Mouse (Mus musculus) midbrain, embryonic 12.5 days (tissue): ENCODE results near the gene Hoxd8. TPM values are rescaled to one million over a fixed set of nuclear protein-coding genes. Genes with fewer than 3 reads are reported as not detected.
A peak's percentile ranks its signal among the peaks of the same experiment; 100 is the strongest.

Experiments
- ATAC-seq: fragments of 200-750 bp; cut with Nextera tagmentation; 2 replicates; pipeline ENCODE4 v1.8.0; 2017; ENCODE audit warnings: low read depth, moderate TSS enrichment, moderate library complexity; ENCODE audit not compliant: low FRiP score
- H3K27ac ChIP-seq: fragments of 300-500 bp; sonication (generic); replicated peaks from 2 replicates; pipeline ENCODE4 v1.5.1; 2016; ENCODE audit warnings: mild to moderate bottlenecking
- H3K27me3 ChIP-seq: fragments of 300-500 bp; sonication (generic); 2 replicates; pipeline ENCODE4 v1.6.1; 2016; ENCODE audit warnings: mild to moderate bottlenecking
- H3K36me3 ChIP-seq: fragments of 300-500 bp; sonication (generic); 2 replicates; pipeline ENCODE4 v1.6.1; 2016
- H3K4me1 ChIP-seq: fragments of 300-500 bp; sonication (generic); 2 replicates; pipeline ENCODE4 v1.6.1; 2016
- H3K4me2 ChIP-seq: fragments of 300-500 bp; sonication (generic); replicated peaks from 2 replicates; pipeline ENCODE4 v1.6.1; 2016; ENCODE audit warnings: mild to moderate bottlenecking, moderate library complexity
- H3K4me3 ChIP-seq: fragments of 300-500 bp; sonication (generic); 2 replicates; pipeline ENCODE4 v1.5.1; 2016; ENCODE audit warnings: mild to moderate bottlenecking
- H3K9ac ChIP-seq: fragments of 300-500 bp; sonication (generic); replicated peaks from 2 replicates; pipeline ENCODE4 v1.6.1; 2016; ENCODE audit warnings: mild to moderate bottlenecking, moderate library complexity
- H3K9me3 ChIP-seq: fragments of 300-500 bp; sonication (generic); 2 replicates; pipeline ENCODE4 v1.6.1; 2016; ENCODE audit warnings: mild to moderate bottlenecking
- WGBS: fragments of 180-500 bp; shearing (Covaris S2); methylation state at CpG from one replicate; pipeline ENCODE4 v1.1.7; 2016; 5-methylcytosine and 5-hydroxymethylcytosine counted together
- polyA plus RNA-seq: library from polyadenylated mRNA; unstranded; fragments of >200 nt; fragmentation: Nextera tagmentation; extraction: Ambion mirVana; gene quantifications from 2 replicates; pipeline ENCODE4 v1.2.1, GENCODE M21; 2016

The Hoxd8 gene
- polyA plus RNA-seq, 1 experiment from 2014 or later: 0.15 TPM

GRCm38 (mm10) chr2:74705467-74706089 lies 1.2 kb downstream of the Hoxd8 start:
- ATAC-seq: peak; percentile 38; the same call in 1 of the 2 replicates
- Histone ChIP-seq H3K27ac (no peak overlapping the region), H3K9ac (0 out of 2 replicates have a peak overlapping the region, but pooled peaks have one; percentile 20), H3K4me2 (peak overlapping the region; percentile 53), H3K4me3 (peak overlapping the region; percentile 38), H3K27me3 (peaks cover 92% of the 10 kb centered on the region), H3K9me3 (no peaks in the 10 kb centered on the region), H3K4me1 (peaks cover 13% of the 10 kb centered on the region), H3K36me3 (no peaks in the 10 kb centered on the region)
- WGBS: under 1% methylated on average over 77 of the region's 85 CpGs

- Histone ChIP-seq H3K27me3 (peaks cover 92% of the 10 kb centered on the region), H3K4me2 (no peak overlapping the region), H3K9me3 (no peaks in the 10 kb centered on the region), H3K4me1 (peaks cover 13% of the 10 kb centered on the region), H3K4me3 (no peak overlapping the region), H3K27ac (no peak overlapping the region), H3K9ac (no peak overlapping the region), H3K36me3 (no peaks in the 10 kb centered on the region)
- WGBS: 2% methylated on average over 13 of the region's 13 CpGs
- ATAC-seq: no peak
These were observed 2.1 kb downstream of the Hoxd8 start for GRCm38 (mm10) chr2:74706393-74706960.

- Histone ChIP-seq H3K27ac (no peak overlapping the region), H3K9me3 (no peaks in the 10 kb centered on the region), H3K4me1 (peaks cover 19% of the 10 kb centered on the region), H3K27me3 (peaks cover 97% of the 10 kb centered on the region), H3K9ac (no peak overlapping the region), H3K36me3 (no peaks in the 10 kb centered on the region), H3K4me2 (no peak overlapping the region), H3K4me3 (no peak overlapping the region)
- no peak for ATAC-seq
- WGBS: 7% methylated on average over 7 of the region's 7 CpGs
These were observed 3.2 kb downstream of the Hoxd8 start for GRCm38 (mm10) chr2:74707599-74707998.

- Histone ChIP-seq H3K9me3 (no peaks in the 10 kb centered on the region), H3K36me3 (no peaks in the 10 kb centered on the region), H3K4me3 (no peak overlapping the region), H3K4me2 (no peak overlapping the region), H3K9ac (no peak overlapping the region), H3K4me1 (peaks cover 19% of the 10 kb centered on the region), H3K27me3 (peaks cover 97% of the 10 kb centered on the region), H3K27ac (no peak overlapping the region)
- 5% methylated on average over 4 of the region's 4 CpGs for WGBS
- no peak for ATAC-seq
These were observed 4.3 kb downstream of the Hoxd8 start for GRCm38 (mm10) chr2:74708676-74709075.

GRCm38 (mm10) chr2:74709465-74710419 lies 5.3 kb downstream of the Hoxd8 start:
- H3K9me3 ChIP-seq: no peaks in the 10 kb centered on the region
- H3K27me3 ChIP-seq: peaks cover 97% of the 10 kb centered on the region
- H3K4me1 ChIP-seq: peaks cover 17% of the 10 kb centered on the region
- ATAC-seq: no peak
- no peak overlapping the region for H3K4me2 ChIP-seq
- no peaks in the 10 kb centered on the region for H3K36me3 ChIP-seq
- 5% methylated on average over 5 of the region's 5 CpGs for WGBS
- H3K27ac ChIP-seq: no peak overlapping the region
- no peak overlapping the region for H3K9ac ChIP-seq
- H3K4me3 ChIP-seq: no peak overlapping the region

- H3K27me3 ChIP-seq: peaks cover 97% of the 10 kb centered on the region
- no peak for ATAC-seq
- no peaks in the 10 kb centered on the region for H3K36me3 ChIP-seq
- 3% methylated on average over 16 of the region's 16 CpGs for WGBS
- H3K4me3 ChIP-seq: no peak overlapping the region
- H3K4me2 ChIP-seq: no peak overlapping the region
- no peaks in the 10 kb centered on the region for H3K9me3 ChIP-seq
- peaks cover 9% of the 10 kb centered on the region for H3K4me1 ChIP-seq
- no peak overlapping the region for H3K9ac ChIP-seq
- no peak overlapping the region for H3K27ac ChIP-seq
These were observed 6.6 kb downstream of the Hoxd8 start for GRCm38 (mm10) chr2:74710929-74711543.

GRCm38 (mm10) chr2:74711721-74712621 lies 7.6 kb downstream of the Hoxd8 start, which contains the start of the genes Hoxd3 and Hoxd4:
TSS of gene Hoxd3 (plus strand) at chr2:74711927.
TSS of gene Hoxd4 (plus strand) at chr2:74711929.
- Histone ChIP-seq H3K4me1 (peaks cover 10% of the 10 kb centered on the region), H3K27me3 (peaks cover 98% of the 10 kb centered on the region), H3K4me3 (peak within 1 kb of the TSS; percentile 27), H3K4me2 (peak within 1 kb of the TSS; percentile 36), H3K9me3 (no peaks in the 10 kb centered on the region), H3K27ac (no peak within 1 kb of the TSS), H3K36me3 (no peaks in the 10 kb centered on the region), H3K9ac (no peak within 1 kb of the TSS)
- WGBS: under 1% methylated on average over 65 of the region's 65 CpGs
- ATAC-seq: no peak

GRCm38 (mm10) chr2:74713239-74714150 lies 9.1 kb downstream of the Hoxd8 start:
- no peak overlapping the region for H3K27ac ChIP-seq
- 5% methylated on average over 19 of the region's 19 CpGs for whole genome bisulfite sequencing
- no peaks in the 10 kb centered on the region for H3K9me3 ChIP-seq
- no peak overlapping the region for H3K4me2 ChIP-seq
- ATAC-seq: no peak
- no peaks in the 10 kb centered on the region for H3K36me3 ChIP-seq
- peaks cover 10% of the 10 kb centered on the region for H3K4me1 ChIP-seq
- no peak overlapping the region for H3K9ac ChIP-seq
- no peak overlapping the region for H3K4me3 ChIP-seq
- H3K27me3 ChIP-seq: peaks cover 99% of the 10 kb centered on the region

- H3K4me1 ChIP-seq: peaks cover 10% of the 10 kb centered on the region
- no peaks in the 10 kb centered on the region for H3K9me3 ChIP-seq
- H3K36me3 ChIP-seq: no peaks in the 10 kb centered on the region
- no peak overlapping the region for H3K9ac ChIP-seq
- WGBS: 2% methylated on average over 18 of the region's 18 CpGs
- no peak overlapping the region for H3K4me3 ChIP-seq
- no peak for ATAC-seq
- H3K27ac ChIP-seq: no peak overlapping the region
- peaks cover 99% of the 10 kb centered on the region for H3K27me3 ChIP-seq
- no peak overlapping the region for H3K4me2 ChIP-seq
These were observed 9.9 kb downstream of the Hoxd8 start for GRCm38 (mm10) chr2:74714156-74714789.

- Histone ChIP-seq H3K4me1 (peaks cover 10% of the 10 kb centered on the region), H3K36me3 (no peaks in the 10 kb centered on the region), H3K4me3 (no peak overlapping the region), H3K9ac (no peak overlapping the region), H3K27me3 (peaks cover 99% of the 10 kb centered on the region), H3K27ac (no peak overlapping the region), H3K4me2 (no peak overlapping the region), H3K9me3 (no peaks in the 10 kb centered on the region)
- ATAC-seq: no peak
- 0% methylated on average over 14 of the region's 14 CpGs for WGBS
These were observed 10.5 kb downstream of the Hoxd8 start for GRCm38 (mm10) chr2:74714881-74715280.
